Mouse (Mus musculus): ENCODE measurements around the gene Atp2c1. TPM values are rescaled to one million over a fixed set of nuclear protein-coding genes. Genes with fewer than 3 reads are reported as not detected.

Atp2c1 gene
- polyA plus RNA-seq, 1 experiment from 2014 or later = 110 TPM

DNA sequence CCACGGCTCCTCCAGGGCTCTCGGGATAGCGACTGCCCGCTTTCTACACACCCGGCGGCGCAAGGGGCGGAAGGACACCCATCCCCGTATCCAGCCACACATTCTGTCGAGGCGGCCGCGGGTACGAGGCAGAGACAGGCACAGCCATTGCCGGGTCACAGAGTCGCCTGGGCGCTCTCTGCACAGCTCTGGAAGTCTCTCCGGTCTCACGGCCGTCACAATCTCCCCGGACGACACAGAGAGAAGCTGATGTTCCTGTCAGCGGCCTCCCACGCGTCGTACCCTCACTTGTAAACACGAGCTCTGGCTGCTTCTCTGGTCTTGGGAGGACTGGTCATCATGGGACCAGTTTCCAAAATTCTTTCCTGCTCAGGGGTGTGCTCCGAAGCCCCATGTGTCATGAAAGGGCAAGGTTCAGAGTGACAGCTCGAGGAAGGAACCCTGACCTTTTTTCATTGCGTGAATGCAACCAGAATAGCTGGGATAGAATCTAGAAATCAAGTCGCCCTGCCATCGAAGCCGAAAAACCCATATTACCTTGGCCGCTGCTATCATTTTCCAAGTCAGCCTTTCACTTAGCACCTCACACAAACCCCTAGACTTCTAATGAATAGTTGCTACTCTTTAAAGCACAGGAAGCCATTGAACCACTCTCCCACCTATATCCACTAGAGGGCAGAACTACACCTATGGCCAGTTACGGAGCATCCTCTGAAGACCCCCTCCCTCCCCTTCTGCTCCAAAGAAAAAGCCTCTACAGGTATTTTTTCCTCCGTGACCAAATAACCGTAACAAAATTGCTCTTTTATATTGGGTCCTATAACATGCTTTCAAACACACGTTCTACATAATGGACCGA is 31.6 kb downstream of the Atp2c1 start:
- no peaks in the 10 kb centered on the region for H3K27me3 ChIP-seq (ENCODE audit: control insufficient read depth, insufficient read depth, low read length)
- peak; percentile 92 for DNase-seq
- under 1% methylated on average over 39 of the region's 39 CpGs for WGBS
- peak overlapping the region; percentile 97 for H3K27ac ChIP-seq (replicated peaks; ENCODE audit: low read depth, low read length)
- peak overlapping the region; percentile 98 for H3K4me3 ChIP-seq (replicated peaks; ENCODE audit: low read depth, low read length)
- H3K9me3 ChIP-seq (ENCODE audit: control insufficient read depth, low read length) = no peaks in the 10 kb centered on the region
- ATAC-seq (ENCODE audit: low FRiP score, low TSS enrichment) = peak; percentile 56
- H3K9ac ChIP-seq (replicated peaks; ENCODE audit: low read length) = peak overlapping the region; percentile 93
- peak overlapping the region; percentile 99 for H3K4me2 ChIP-seq (ENCODE audit: low read length)
- no peaks in the 10 kb centered on the region for H3K36me3 ChIP-seq (ENCODE audit: control insufficient read depth, insufficient read depth, low read length)
- H3K4me1 ChIP-seq (ENCODE audit: control insufficient read depth, insufficient read depth, low read length) = peaks cover 22% of the 10 kb centered on the region

DNA sequence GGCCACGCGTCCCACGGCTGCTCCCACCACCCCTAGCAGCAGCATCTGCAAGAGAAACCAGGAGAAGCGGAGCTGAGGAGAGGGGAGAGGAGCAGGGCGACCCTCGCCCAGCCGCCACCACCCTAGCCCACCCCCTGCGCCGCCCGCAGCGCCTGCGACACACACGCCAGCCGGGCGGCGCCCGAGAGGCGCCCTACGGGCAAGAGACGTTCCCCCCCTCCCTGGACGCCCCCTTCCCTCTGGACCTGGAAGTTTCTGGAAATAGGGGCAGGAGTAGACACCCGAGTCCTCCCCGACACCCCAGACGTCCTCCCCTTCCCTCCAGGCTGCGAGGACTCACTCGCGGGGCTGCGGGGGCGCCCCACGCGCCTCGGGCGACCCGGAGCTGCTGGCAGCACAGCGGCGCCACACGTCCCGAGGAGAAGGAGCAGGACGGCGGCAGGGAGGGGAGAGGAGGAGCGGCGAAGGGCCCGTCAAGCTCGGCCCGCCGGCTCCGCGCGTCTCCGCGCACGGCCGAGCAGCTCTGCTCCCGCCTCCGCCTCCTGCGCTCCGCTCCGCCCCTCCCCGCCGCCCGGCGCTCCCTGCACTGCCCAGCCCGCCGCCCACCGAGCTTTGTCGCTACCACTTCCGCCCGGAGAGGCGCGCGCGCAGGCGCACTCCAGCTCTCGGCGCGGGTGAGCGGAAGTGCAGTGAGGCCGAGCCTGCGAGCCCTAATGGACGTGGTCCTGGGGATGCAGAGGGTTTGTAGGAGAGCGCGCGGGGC is 32.4 kb downstream of the Atp2c1 start:
- Histone ChIP-seq H3K27me3 (ENCODE audit: control insufficient read depth, insufficient read depth, low read length) (no peaks in the 10 kb centered on the region), H3K4me1 (ENCODE audit: control insufficient read depth, insufficient read depth, low read length) (peaks cover 22% of the 10 kb centered on the region), H3K27ac (replicated peaks; ENCODE audit: low read depth, low read length) (peak overlapping the region; percentile 97), H3K9me3 (ENCODE audit: control insufficient read depth, low read length) (no peaks in the 10 kb centered on the region), H3K36me3 (ENCODE audit: control insufficient read depth, insufficient read depth, low read length) (no peaks in the 10 kb centered on the region), H3K9ac (replicated peaks; ENCODE audit: low read length) (peak overlapping the region; percentile 93), H3K4me3 (replicated peaks; ENCODE audit: low read depth, low read length) (peak overlapping the region; percentile 98), H3K4me2 (ENCODE audit: low read length) (peak overlapping the region; percentile 99)
- ATAC-seq (ENCODE audit: low FRiP score, low TSS enrichment) (peak; percentile 98), DNase-seq (peak; percentile 98)
- under 1% methylated on average over 73 of the region's 83 CpGs for WGBS

DNA sequence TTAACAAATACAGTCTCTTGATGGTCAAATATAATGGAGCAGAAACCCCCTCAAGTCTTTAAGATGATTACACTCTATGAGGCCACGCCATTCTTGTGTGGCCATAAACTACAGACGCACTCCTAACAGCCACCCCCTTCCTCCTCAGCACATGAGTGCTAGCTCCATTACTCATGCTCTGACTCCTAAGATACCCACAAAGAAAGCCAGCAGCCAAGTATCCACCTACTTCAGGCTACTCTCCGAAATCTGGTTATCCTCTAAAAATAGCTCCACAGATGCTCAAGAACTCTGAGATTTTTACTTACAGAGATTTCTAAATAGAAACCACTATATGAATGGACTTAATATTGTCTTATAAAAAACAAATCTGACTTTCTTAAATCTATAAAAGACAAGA is 34.4 kb downstream of the Atp2c1 start:
- H3K27me3 ChIP-seq (ENCODE audit: control insufficient read depth, insufficient read depth, low read length) = no peaks in the 10 kb centered on the region
- H3K4me1 ChIP-seq (ENCODE audit: control insufficient read depth, insufficient read depth, low read length) = peaks cover 22% of the 10 kb centered on the region
- H3K27ac ChIP-seq (replicated peaks; ENCODE audit: low read depth, low read length) = no peak overlapping the region
- peak overlapping the region; percentile 98; the same call in 1 of the 2 replicates for H3K4me3 ChIP-seq (replicated peaks; ENCODE audit: low read depth, low read length)
- ATAC-seq (ENCODE audit: low FRiP score, low TSS enrichment) (no peak), DNase-seq (no peak)
- no peaks in the 10 kb centered on the region for H3K9me3 ChIP-seq (ENCODE audit: control insufficient read depth, low read length)
- 72% methylated on average over 3 of the region's 3 CpGs for WGBS
- peak overlapping the region; percentile 99 for H3K4me2 ChIP-seq (ENCODE audit: low read length)
- H3K9ac ChIP-seq (replicated peaks; ENCODE audit: low read length) = no peak overlapping the region; the same call in 1 of the 2 replicates
- H3K36me3 ChIP-seq (ENCODE audit: control insufficient read depth, insufficient read depth, low read length) = no peaks in the 10 kb centered on the region

DNA sequence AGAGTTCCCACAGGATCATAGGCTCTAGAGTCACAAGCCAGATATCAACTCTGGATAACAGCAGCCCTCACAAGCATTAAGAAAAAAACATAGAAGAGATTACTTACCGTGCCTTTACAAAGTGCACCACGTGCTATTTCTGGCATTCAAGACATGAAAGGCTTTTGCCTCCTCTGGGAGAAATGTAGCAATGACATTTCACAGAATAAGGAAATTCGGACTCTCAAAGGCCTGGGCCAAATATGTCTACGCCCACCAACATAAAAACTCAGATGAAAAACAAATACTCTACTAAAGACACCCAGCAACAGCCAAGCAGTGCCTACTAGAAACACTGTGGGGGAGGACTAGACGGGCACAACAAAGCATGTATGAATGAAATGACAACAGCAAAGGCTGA is 38.8 kb downstream of the Atp2c1 start:
- no peaks in the 10 kb centered on the region for H3K27me3 ChIP-seq (ENCODE audit: control insufficient read depth, insufficient read depth, low read length)
- H3K4me3 ChIP-seq (replicated peaks; ENCODE audit: low read depth, low read length) = no peak overlapping the region
- peaks cover 33% of the 10 kb centered on the region for H3K4me1 ChIP-seq (ENCODE audit: control insufficient read depth, insufficient read depth, low read length)
- no peak for DNase-seq
- H3K4me2 ChIP-seq (ENCODE audit: low read length) = no peak overlapping the region
- ATAC-seq (ENCODE audit: low FRiP score, low TSS enrichment) = no peak
- 80% methylated on average over 5 of the region's 5 CpGs for WGBS
- H3K9ac ChIP-seq (replicated peaks; ENCODE audit: low read length) = 0 out of 2 replicates have a peak overlapping the region, but pooled peaks have one; percentile 1
- no peaks in the 10 kb centered on the region for H3K36me3 ChIP-seq (ENCODE audit: control insufficient read depth, insufficient read depth, low read length)
- no peaks in the 10 kb centered on the region for H3K9me3 ChIP-seq (ENCODE audit: control insufficient read depth, low read length)
- no peak overlapping the region for H3K27ac ChIP-seq (replicated peaks; ENCODE audit: low read depth, low read length)

DNA sequence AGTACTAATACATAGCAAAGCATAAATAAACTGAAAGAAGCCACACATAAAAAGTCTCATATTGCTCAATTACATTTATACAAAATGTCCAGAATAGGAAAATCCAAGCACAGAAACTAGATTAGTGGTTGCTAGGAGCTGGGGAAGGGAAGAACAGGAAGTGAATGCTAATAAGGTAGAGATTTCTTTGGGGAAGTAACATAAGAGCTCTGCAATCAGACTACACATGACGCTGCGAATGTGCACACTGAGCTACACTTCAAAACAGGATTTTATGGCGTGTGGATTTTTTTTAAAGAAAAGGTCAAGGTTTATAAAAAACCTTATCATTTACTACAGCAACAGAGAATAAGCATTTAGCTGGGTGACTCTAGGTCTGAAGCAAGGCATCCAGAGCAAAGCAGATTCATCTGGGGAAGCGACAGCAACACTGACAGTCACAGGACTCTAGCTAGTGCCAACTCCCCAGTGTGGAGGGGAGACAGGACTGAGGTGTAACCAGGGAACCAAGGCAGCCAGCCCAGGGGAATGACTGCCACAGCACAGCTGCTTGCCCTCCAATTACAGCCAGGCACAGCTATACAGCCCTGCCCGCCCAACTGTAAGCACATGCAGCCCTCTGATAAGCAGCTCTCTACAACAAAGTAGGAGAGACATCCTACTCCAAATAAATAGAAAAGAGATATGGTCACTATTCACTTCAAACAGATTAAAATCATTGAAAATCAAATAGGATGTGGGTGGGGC is 42.6 kb downstream of the Atp2c1 start:
- Histone ChIP-seq H3K9me3 (ENCODE audit: control insufficient read depth, low read length) (no peaks in the 10 kb centered on the region), H3K9ac (replicated peaks; ENCODE audit: low read length) (no peak overlapping the region), H3K4me1 (ENCODE audit: control insufficient read depth, insufficient read depth, low read length) (peaks cover 22% of the 10 kb centered on the region), H3K4me2 (ENCODE audit: low read length) (peak overlapping the region; percentile 24), H3K27ac (replicated peaks; ENCODE audit: low read depth, low read length) (peak overlapping the region; percentile 72), H3K36me3 (ENCODE audit: control insufficient read depth, insufficient read depth, low read length) (no peaks in the 10 kb centered on the region), H3K4me3 (replicated peaks; ENCODE audit: low read depth, low read length) (no peak overlapping the region), H3K27me3 (ENCODE audit: control insufficient read depth, insufficient read depth, low read length) (no peaks in the 10 kb centered on the region)
- ATAC-seq (ENCODE audit: low FRiP score, low TSS enrichment) (no peak), DNase-seq (peak; percentile 44)
- 58% methylated on average over 5 of the region's 5 CpGs for WGBS

DNA sequence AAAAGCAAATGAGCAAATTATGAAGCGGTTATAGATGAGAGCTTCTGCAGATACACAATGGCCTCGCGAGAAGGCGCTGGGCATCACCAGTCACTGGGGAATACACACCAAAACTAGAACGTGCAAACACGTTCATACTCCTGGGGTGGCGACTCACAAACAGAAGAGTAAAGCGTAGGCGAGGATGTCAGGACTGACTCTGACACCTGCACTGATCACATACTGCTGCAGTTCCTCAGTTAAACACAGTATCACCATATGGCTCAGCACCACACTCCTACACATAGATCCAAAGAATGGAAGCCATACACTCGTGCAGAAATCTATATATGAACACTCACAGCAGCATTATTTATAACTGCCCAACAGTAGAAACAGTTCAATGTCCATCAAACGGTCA is 43.2 kb downstream of the Atp2c1 start:
- Histone ChIP-seq H3K9ac (replicated peaks; ENCODE audit: low read length) (no peak overlapping the region), H3K27me3 (ENCODE audit: control insufficient read depth, insufficient read depth, low read length) (no peaks in the 10 kb centered on the region), H3K36me3 (ENCODE audit: control insufficient read depth, insufficient read depth, low read length) (no peaks in the 10 kb centered on the region), H3K4me1 (ENCODE audit: control insufficient read depth, insufficient read depth, low read length) (peaks cover 22% of the 10 kb centered on the region), H3K27ac (replicated peaks; ENCODE audit: low read depth, low read length) (peak overlapping the region; percentile 63), H3K9me3 (ENCODE audit: control insufficient read depth, low read length) (no peaks in the 10 kb centered on the region), H3K4me3 (replicated peaks; ENCODE audit: low read depth, low read length) (no peak overlapping the region), H3K4me2 (ENCODE audit: low read length) (no peak overlapping the region)
- DNase-seq (no peak), ATAC-seq (ENCODE audit: low FRiP score, low TSS enrichment) (no peak)
- 85% methylated on average over 11 of the region's 11 CpGs for WGBS

DNA sequence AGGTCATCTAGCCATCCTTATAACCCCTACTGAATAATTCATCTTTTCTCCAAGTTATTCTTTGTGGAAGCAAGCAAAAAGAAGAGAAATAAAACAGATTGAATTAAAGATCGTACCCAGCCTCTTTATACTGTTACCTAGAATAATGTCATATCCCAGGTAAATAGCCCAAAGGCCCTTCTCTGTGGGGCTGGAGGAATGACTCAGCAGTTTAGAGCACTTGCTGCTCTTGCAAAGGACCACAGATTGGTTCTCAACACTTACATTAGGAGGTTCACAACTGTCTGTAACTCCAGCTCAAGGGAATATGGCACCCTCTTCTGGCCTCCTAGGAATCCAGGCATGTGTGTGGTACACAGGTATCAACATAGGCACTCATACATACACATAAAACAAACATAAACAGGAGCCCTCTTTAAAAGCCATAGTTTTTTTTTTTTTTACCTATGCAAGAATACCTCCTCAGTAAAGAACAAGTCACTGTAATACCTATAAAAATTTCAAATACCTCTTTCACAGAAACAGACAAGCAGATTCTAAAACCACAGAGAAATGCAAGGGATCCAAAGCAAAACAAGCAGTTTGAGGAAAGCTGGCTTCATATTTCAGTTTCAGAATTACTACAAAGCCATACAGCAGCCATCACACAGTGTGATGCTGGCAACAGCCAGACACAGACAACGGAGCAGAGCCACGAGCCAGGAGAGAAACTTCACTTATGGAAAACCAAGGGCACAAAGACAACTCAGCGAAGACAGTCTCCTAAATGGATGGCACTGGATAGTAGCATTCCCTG is 44.2 kb downstream of the Atp2c1 start:
- no peak overlapping the region for H3K9ac ChIP-seq (replicated peaks; ENCODE audit: low read length)
- H3K9me3 ChIP-seq (ENCODE audit: control insufficient read depth, low read length) = no peaks in the 10 kb centered on the region
- no peaks in the 10 kb centered on the region for H3K36me3 ChIP-seq (ENCODE audit: control insufficient read depth, insufficient read depth, low read length)
- ATAC-seq (ENCODE audit: low FRiP score, low TSS enrichment) (no peak), DNase-seq (no peak)
- 88% methylated on average over 4 of the region's 4 CpGs for WGBS
- H3K4me3 ChIP-seq (replicated peaks; ENCODE audit: low read depth, low read length) = no peak overlapping the region
- H3K4me1 ChIP-seq (ENCODE audit: control insufficient read depth, insufficient read depth, low read length) = peaks cover 22% of the 10 kb centered on the region
- H3K4me2 ChIP-seq (ENCODE audit: low read length) = no peak overlapping the region
- no peak overlapping the region for H3K27ac ChIP-seq (replicated peaks; ENCODE audit: low read depth, low read length)
- H3K27me3 ChIP-seq (ENCODE audit: control insufficient read depth, insufficient read depth, low read length) = no peaks in the 10 kb centered on the region

DNA sequence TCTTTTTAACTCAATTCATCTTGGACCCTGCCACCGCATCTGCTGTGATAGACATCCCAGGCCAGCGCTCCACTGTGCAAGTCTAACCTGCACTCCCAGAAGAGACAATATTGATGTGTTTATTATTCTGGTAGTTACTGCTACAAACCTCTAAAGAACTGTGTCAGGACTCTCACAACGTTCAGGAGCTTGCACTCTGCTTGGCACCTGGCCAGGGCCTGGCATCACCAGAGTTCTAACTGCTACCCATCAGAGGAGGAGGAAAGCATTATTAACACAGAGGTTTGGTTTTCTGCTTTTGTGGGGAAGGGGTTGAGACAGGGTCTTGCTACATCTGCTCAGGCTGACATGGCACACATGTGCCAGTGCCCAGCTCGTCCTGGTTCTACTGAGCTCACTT is 45.0 kb downstream of the Atp2c1 start:
- Histone ChIP-seq H3K27me3 (ENCODE audit: control insufficient read depth, insufficient read depth, low read length) (no peaks in the 10 kb centered on the region), H3K4me3 (replicated peaks; ENCODE audit: low read depth, low read length) (no peak overlapping the region), H3K9ac (replicated peaks; ENCODE audit: low read length) (no peak overlapping the region), H3K36me3 (ENCODE audit: control insufficient read depth, insufficient read depth, low read length) (no peaks in the 10 kb centered on the region), H3K9me3 (ENCODE audit: control insufficient read depth, low read length) (no peaks in the 10 kb centered on the region), H3K4me1 (ENCODE audit: control insufficient read depth, insufficient read depth, low read length) (peaks cover 22% of the 10 kb centered on the region), H3K4me2 (ENCODE audit: low read length) (no peak overlapping the region), H3K27ac (replicated peaks; ENCODE audit: low read depth, low read length) (no peak overlapping the region)
- ATAC-seq (ENCODE audit: low FRiP score, low TSS enrichment) (no peak), DNase-seq (peak; percentile 65)
- 69% methylated on average over 4 of the region's 4 CpGs for WGBS

Measured in midbrain, embryonic 14.5 days (tissue).